Mouse (Mus musculus): ENCODE data around the gene Gm20388. TPM values are rescaled to one million over a fixed set of nuclear protein-coding genes. Genes with fewer than 3 reads are reported as not detected.

Gene Gm20388
- total and polyA plus RNA-seq, 3 experiments: 0.02 to 0.05 TPM; not detected in 1

- no peaks in the 10 kb centered on the region for H3K9me3 ChIP-seq (replicated peaks)
- TF ChIP-seq POLR2AphosphoS5 (IDR thresholded peaks at IDR 0.05; ENCODE audit: insufficient replicate concordance, low read depth, low read length): no peak
- no peak for TF ChIP-seq CTCF (IDR thresholded peaks at IDR 0.05; ENCODE audit: low read depth, low read length)
- no peak for TF ChIP-seq GATA1 (IDR thresholded peaks at IDR 0.05; ENCODE audit: borderline replicate concordance, low read length)
- no peak for TF ChIP-seq GATA2 (IDR thresholded peaks at IDR 0.05; ENCODE audit: borderline replicate concordance, low read depth, low read length)
- no peak for TF ChIP-seq TAL1 (conservative IDR thresholded peaks at IDR 0.05; ENCODE audit: low read depth, low read length)
- ATAC-seq (ENCODE audit: extremely low read depth, insufficient number of reproducible peaks, low FRiP score, poor library complexity, severe bottlenecking) (no peak), DNase-seq (ENCODE audit: low spot score) (no peak)
- no peaks in the 10 kb centered on the region for H3K36me3 ChIP-seq (replicated peaks)
- H3K4me1 ChIP-seq (ENCODE audit: insufficient read depth, low read depth, low read length): no peaks in the 10 kb centered on the region
- H3K27me3 ChIP-seq (ENCODE audit: insufficient read depth, low read length): peaks cover 28% of the 10 kb centered on the region
- no peak overlapping the region for H3K4me3 ChIP-seq (ENCODE audit: low read depth, low read length)
Observed at GRCm38 (mm10) chr8:122092476-122092875, 2181.8 kb downstream of the Gm20388 start.

DNA sequence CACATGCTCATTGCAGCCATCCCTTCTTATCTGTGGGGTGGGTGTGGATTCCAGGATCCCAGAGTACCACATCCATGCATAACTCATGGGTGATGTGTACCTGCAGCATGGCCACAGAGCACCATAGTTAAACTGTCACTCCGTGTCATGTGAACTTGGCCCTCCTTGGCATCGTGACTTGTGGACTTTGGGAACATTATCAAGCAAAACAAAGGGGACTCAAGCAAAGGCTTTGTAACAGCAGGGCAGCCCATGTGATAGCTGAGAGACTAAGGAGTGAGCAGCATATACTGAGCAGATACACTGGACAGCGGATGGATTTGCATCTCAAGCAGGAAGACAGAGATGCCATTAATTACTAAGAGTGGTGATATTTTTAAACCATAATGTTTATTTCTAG lies 2188.1 kb downstream of the Gm20388 start:
- DNase-seq (ENCODE audit: low spot score) (no peak), ATAC-seq (ENCODE audit: extremely low read depth, insufficient number of reproducible peaks, low FRiP score, poor library complexity, severe bottlenecking) (no peak)
- Histone ChIP-seq H3K36me3 (replicated peaks) (no peaks in the 10 kb centered on the region), H3K4me1 (ENCODE audit: insufficient read depth, low read depth, low read length) (no peaks in the 10 kb centered on the region), H3K9me3 (replicated peaks) (no peaks in the 10 kb centered on the region), H3K4me3 (ENCODE audit: low read depth, low read length) (no peak overlapping the region), H3K27me3 (ENCODE audit: insufficient read depth, low read length) (peaks cover 52% of the 10 kb centered on the region)
- no peak for TF ChIP-seq GATA2 (IDR thresholded peaks at IDR 0.05; ENCODE audit: borderline replicate concordance, low read depth, low read length)
- TF ChIP-seq TAL1 (conservative IDR thresholded peaks at IDR 0.05; ENCODE audit: low read depth, low read length): no peak
- TF ChIP-seq GATA1 (IDR thresholded peaks at IDR 0.05; ENCODE audit: borderline replicate concordance, low read length): no peak
- TF ChIP-seq POLR2AphosphoS5 (IDR thresholded peaks at IDR 0.05; ENCODE audit: insufficient replicate concordance, low read depth, low read length): no peak
- no peak for TF ChIP-seq CTCF (IDR thresholded peaks at IDR 0.05; ENCODE audit: low read depth, low read length)

GRCm38 (mm10) chr8:122099711-122100220 lies 2189.1 kb downstream of the Gm20388 start:
- ATAC-seq (ENCODE audit: extremely low read depth, insufficient number of reproducible peaks, low FRiP score, poor library complexity, severe bottlenecking): no peak
- Histone ChIP-seq H3K4me1 (ENCODE audit: insufficient read depth, low read depth, low read length) (no peaks in the 10 kb centered on the region), H3K9me3 (replicated peaks) (no peaks in the 10 kb centered on the region), H3K36me3 (replicated peaks) (no peaks in the 10 kb centered on the region), H3K27me3 (ENCODE audit: insufficient read depth, low read length) (peaks cover 49% of the 10 kb centered on the region), H3K4me3 (ENCODE audit: low read depth, low read length) (no peak overlapping the region)
- no peak for DNase-seq (ENCODE audit: low spot score)
- TF ChIP-seq CTCF (IDR thresholded peaks at IDR 0.05; ENCODE audit: low read depth, low read length) (no peak), POLR2AphosphoS5 (IDR thresholded peaks at IDR 0.05; ENCODE audit: insufficient replicate concordance, low read depth, low read length) (no peak), TAL1 (conservative IDR thresholded peaks at IDR 0.05; ENCODE audit: low read depth, low read length) (no peak), GATA1 (IDR thresholded peaks at IDR 0.05; ENCODE audit: borderline replicate concordance, low read length) (no peak), GATA2 (IDR thresholded peaks at IDR 0.05; ENCODE audit: borderline replicate concordance, low read depth, low read length) (no peak)

DNA sequence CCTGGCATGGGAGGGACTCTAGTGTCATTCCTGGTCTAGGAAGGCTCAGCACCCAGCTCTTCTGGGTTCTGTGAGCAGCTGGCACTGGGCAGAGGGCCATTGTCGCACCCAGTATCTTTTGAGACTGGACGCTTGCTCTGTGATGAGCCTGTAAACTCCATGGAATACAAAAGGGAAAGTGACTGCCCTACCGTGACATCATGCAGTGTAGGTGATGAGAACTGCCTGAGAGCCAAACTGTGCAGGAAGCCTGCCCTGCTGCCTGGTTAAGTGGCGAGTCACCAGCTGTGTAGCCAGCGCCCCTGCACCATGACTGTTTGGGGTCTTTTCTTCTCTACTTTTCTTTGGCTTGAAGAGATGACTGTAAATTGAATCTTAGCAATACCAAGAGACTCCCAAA lies 2191.2 kb downstream of the Gm20388 start:
- TF ChIP-seq GATA1 (IDR thresholded peaks at IDR 0.05; ENCODE audit: borderline replicate concordance, low read length) (no peak), GATA2 (IDR thresholded peaks at IDR 0.05; ENCODE audit: borderline replicate concordance, low read depth, low read length) (no peak), POLR2AphosphoS5 (IDR thresholded peaks at IDR 0.05; ENCODE audit: insufficient replicate concordance, low read depth, low read length) (no peak), CTCF (IDR thresholded peaks at IDR 0.05; ENCODE audit: low read depth, low read length) (no peak), TAL1 (conservative IDR thresholded peaks at IDR 0.05; ENCODE audit: low read depth, low read length) (no peak)
- Histone ChIP-seq H3K4me3 (ENCODE audit: low read depth, low read length) (no peak overlapping the region), H3K36me3 (replicated peaks) (no peaks in the 10 kb centered on the region), H3K27me3 (ENCODE audit: insufficient read depth, low read length) (peaks cover 42% of the 10 kb centered on the region), H3K4me1 (ENCODE audit: insufficient read depth, low read depth, low read length) (no peaks in the 10 kb centered on the region), H3K9me3 (replicated peaks) (no peaks in the 10 kb centered on the region)
- ATAC-seq (ENCODE audit: extremely low read depth, insufficient number of reproducible peaks, low FRiP score, poor library complexity, severe bottlenecking) (no peak), DNase-seq (ENCODE audit: low spot score) (no peak)

GRCm38 (mm10) chr8:122102286-122102685 lies 2191.6 kb downstream of the Gm20388 start:
- H3K36me3 ChIP-seq (replicated peaks): no peaks in the 10 kb centered on the region
- ATAC-seq (ENCODE audit: extremely low read depth, insufficient number of reproducible peaks, low FRiP score, poor library complexity, severe bottlenecking) (no peak), DNase-seq (ENCODE audit: low spot score) (no peak)
- H3K4me3 ChIP-seq (ENCODE audit: low read depth, low read length): no peak overlapping the region
- TF ChIP-seq GATA1 (IDR thresholded peaks at IDR 0.05; ENCODE audit: borderline replicate concordance, low read length) (no peak), GATA2 (IDR thresholded peaks at IDR 0.05; ENCODE audit: borderline replicate concordance, low read depth, low read length) (no peak), CTCF (IDR thresholded peaks at IDR 0.05; ENCODE audit: low read depth, low read length) (no peak), TAL1 (conservative IDR thresholded peaks at IDR 0.05; ENCODE audit: low read depth, low read length) (no peak), POLR2AphosphoS5 (IDR thresholded peaks at IDR 0.05; ENCODE audit: insufficient replicate concordance, low read depth, low read length) (no peak)
- H3K9me3 ChIP-seq (replicated peaks): no peaks in the 10 kb centered on the region
- peaks cover 41% of the 10 kb centered on the region for H3K27me3 ChIP-seq (ENCODE audit: insufficient read depth, low read length)
- no peaks in the 10 kb centered on the region for H3K4me1 ChIP-seq (ENCODE audit: insufficient read depth, low read depth, low read length)

GRCm38 (mm10) chr8:122103241-122103640 lies 2192.6 kb downstream of the Gm20388 start:
- ATAC-seq (ENCODE audit: extremely low read depth, insufficient number of reproducible peaks, low FRiP score, poor library complexity, severe bottlenecking): no peak
- peaks cover 36% of the 10 kb centered on the region for H3K27me3 ChIP-seq (ENCODE audit: insufficient read depth, low read length)
- H3K4me3 ChIP-seq (ENCODE audit: low read depth, low read length): no peak overlapping the region
- no peaks in the 10 kb centered on the region for H3K9me3 ChIP-seq (replicated peaks)
- no peaks in the 10 kb centered on the region for H3K36me3 ChIP-seq (replicated peaks)
- H3K4me1 ChIP-seq (ENCODE audit: insufficient read depth, low read depth, low read length): no peaks in the 10 kb centered on the region
- TF ChIP-seq GATA2 (IDR thresholded peaks at IDR 0.05; ENCODE audit: borderline replicate concordance, low read depth, low read length): no peak
- TF ChIP-seq POLR2AphosphoS5 (IDR thresholded peaks at IDR 0.05; ENCODE audit: insufficient replicate concordance, low read depth, low read length): no peak
- TF ChIP-seq GATA1 (IDR thresholded peaks at IDR 0.05; ENCODE audit: borderline replicate concordance, low read length): no peak
- TF ChIP-seq CTCF (IDR thresholded peaks at IDR 0.05; ENCODE audit: low read depth, low read length): no peak
- TF ChIP-seq TAL1 (conservative IDR thresholded peaks at IDR 0.05; ENCODE audit: low read depth, low read length): no peak
- no peak for DNase-seq (ENCODE audit: low spot score)

Data from G1E (cell line).